Mouse (Mus musculus) liver, adult 2 months (tissue): ENCODE data around the gene Megf11.

Source experiments
- CTCF ChIP-seq: fragments of 200-500 bp; IDR thresholded peaks from 2 replicates; pipeline ENCODE4 v1.5.1; 2011; ENCODE audit warnings: low read depth, low read length, control low read depth
- POLR2A ChIP-seq: fragments of 200-500 bp; IDR thresholded peaks from 2 replicates; pipeline ENCODE4 v1.6.1; 2011; ENCODE audit warnings: low read length, control low read depth; ENCODE audit not compliant: insufficient read depth; ENCODE audit errors: extremely low read depth

- TF ChIP-seq CTCF (no peak), POLR2A (no peak)
Measured at GRCm38 (mm10) chr9:64339361-64339760, 46.1 kb upstream of the Megf11 start.
